Mouse (Mus musculus) kidney, adult 2 months (tissue): ENCODE data around the gene Gpr21. TPM values are rescaled to one million over a fixed set of nuclear protein-coding genes. Genes with fewer than 3 reads are reported as not detected.
A peak's percentile ranks its signal among the peaks of the same experiment; 100 is the strongest.

Experiments used
- DNase-seq: peaks from one replicate; pipeline ENCODE4 v3.0.0; 2021
- H3K27ac ChIP-seq: fragments of 200-500 bp; 2 replicates; pipeline ENCODE4 v1.5.1; 2012; ENCODE audit warnings: low read depth, low read length, control low read depth, inconsistent platforms; ENCODE audit not compliant: insufficient read depth
- H3K27me3 ChIP-seq: fragments of 200-500 bp; replicated peaks from 2 replicates; pipeline ENCODE4 v1.6.1; 2012; ENCODE audit warnings: mild to moderate bottlenecking, moderate library complexity, low read length, inconsistent platforms; ENCODE audit not compliant: control insufficient read depth, insufficient read depth
- H3K36me3 ChIP-seq: fragments of 200-500 bp; 2 replicates; pipeline ENCODE4 v1.6.1; 2012; ENCODE audit warnings: mild to moderate bottlenecking, moderate library complexity, low read length, inconsistent platforms; ENCODE audit not compliant: control insufficient read depth, insufficient read depth
- H3K4me1 ChIP-seq: fragments of 200-500 bp; 2 replicates; pipeline ENCODE4 v1.6.1; 2011; ENCODE audit warnings: low read length; ENCODE audit not compliant: control insufficient read depth, insufficient read depth
- H3K4me3 ChIP-seq: fragments of 200-500 bp; 2 replicates; pipeline ENCODE4 v1.5.1; 2011; ENCODE audit warnings: mild to moderate bottlenecking, low read depth, low read length, control low read depth; ENCODE audit not compliant: insufficient read depth
- CTCF ChIP-seq: fragments of 200-500 bp; conservative IDR thresholded peaks from 2 replicates; pipeline ENCODE4 v1.5.1; 2011; ENCODE audit warnings: low read depth, mild to moderate bottlenecking, control low read depth, low read length, moderate library complexity, mixed read lengths; ENCODE audit not compliant: insufficient read depth, insufficient read length
- POLR2A ChIP-seq: fragments of 200-500 bp; IDR thresholded peaks from one replicate; pipeline ENCODE4 v1.6.1; 2011; ENCODE audit warnings: low read depth, low read length, control low read depth
- WGBS: fragments of 180-500 bp; shearing (Covaris S2); methylation state at CpG from one replicate; pipeline ENCODE4 v1.1.7; 2018; 5-methylcytosine and 5-hydroxymethylcytosine counted together
- polyA plus RNA-seq: library from polyadenylated mRNA; depleted of rRNA; stranded (reverse); fragments of >200 nt; gene quantifications from 2 replicates; pipeline ENCODE4 v1.2.3, GENCODE M21; 2012; rRNA removed

Gpr21 gene
- polyA plus RNA-seq, 1 experiment = 0.20 TPM

DNA sequence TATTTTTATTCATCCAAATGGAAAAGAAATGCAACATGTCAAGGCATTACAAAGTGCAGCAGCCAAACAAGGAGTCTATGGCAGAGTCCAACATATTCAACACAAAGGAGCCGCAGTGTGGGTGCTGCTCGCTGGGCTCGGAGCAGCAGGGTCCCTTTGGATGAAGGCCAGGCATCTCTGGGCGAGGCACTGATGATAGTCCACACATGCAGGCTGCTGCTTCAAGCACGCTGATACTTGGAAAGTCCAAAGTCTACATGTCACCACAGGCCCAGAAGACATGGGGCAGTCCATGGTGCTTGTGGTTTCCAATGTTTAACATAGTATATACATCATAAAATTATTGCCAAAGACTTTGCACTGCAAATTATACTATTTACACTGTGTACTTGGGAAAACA, 53.8 kb downstream of the Gpr21 start:
- peaks cover 2% of the 10 kb centered on the region; the same call in 1 of the 2 replicates for H3K36me3 ChIP-seq
- H3K27me3 ChIP-seq = no peaks in the 10 kb centered on the region
- peaks cover 9% of the 10 kb centered on the region; the same call in 1 of the 2 replicates for H3K4me1 ChIP-seq
- no peak overlapping the region for H3K27ac ChIP-seq
- peak; percentile 37 for DNase-seq
- H3K4me3 ChIP-seq = no peak overlapping the region
- 63% methylated on average over 5 of the region's 5 CpGs for WGBS
- TF ChIP-seq CTCF (no peak), POLR2A (no peak)

Other genes with a start within 250 kb of the Gpr21 start
- gene Olfr368, start 189.8 kb upstream of the Gpr21 start, polyA plus RNA-seq = not detected in 2 replicates
- 9.2 and 12.3 TPM in 2 replicates for gene Pdcl, start 157.0 kb upstream of the Gpr21 start, polyA plus RNA-seq
- gene Rc3h2, start 93.4 kb upstream of the Gpr21 start, polyA plus RNA-seq = 6.4 and 7.0 TPM in 2 replicates
- gene Zbtb26, start 73.2 kb upstream of the Gpr21 start, polyA plus RNA-seq = 2.0 and 2.2 TPM in 2 replicates
- 1.8 and 2.3 TPM in 2 replicates for gene Zbtb6, start 73.2 kb upstream of the Gpr21 start, polyA plus RNA-seq
- gene Rabgap1, start 73.1 kb upstream of the Gpr21 start, polyA plus RNA-seq = 9.0 and 10.5 TPM in 2 replicates
- 5.0 and 6.8 TPM in 2 replicates for gene Strbp, start 187.5 kb downstream of the Gpr21 start, polyA plus RNA-seq